8 mouse cellular contexts compared by ENCODE assay signal in genomic region chr7:30649591-30650540, GRCm38 (mm10). TPM values are rescaled to one million over a fixed set of nuclear protein-coding genes. Genes with fewer than 3 reads are reported as not detected.
DNase-seq lines count a peak whose midpoint lies in the region; ATAC-seq and TF ChIP-seq lines count a peak whose summit lies in the region.

Rbm42 (minus strand) TSS chr7:30650317.

- peak within 1 kb of the TSS; percentile 60 for H3K27ac ChIP-seq in heart, embryonic 11.5 days (ENCODE audit: low read depth, low read length)
- peak within 1 kb of the TSS; percentile 63 for H3K27ac ChIP-seq in kidney, embryonic 16.5 days (ENCODE audit: low read length)
- peak within 1 kb of the TSS; percentile 35; the same call in 1 of the 2 replicates for H3K27ac ChIP-seq in liver, adult 2 months (replicated peaks; ENCODE audit: insufficient read depth, low read depth, low read length)

- ATAC-seq in heart, embryonic 11.5 days (replicated peaks; ENCODE audit: insufficient number of reproducible peaks, low FRiP score, low TSS enrichment): peak; percentile 97
- peak; percentile 99 for ATAC-seq in kidney, embryonic 16.5 days (ENCODE audit: low FRiP score, low TSS enrichment)

- H3K4me3 ChIP-seq in C2C12 (ENCODE audit: insufficient read depth, poor library complexity, severe bottlenecking): peak within 1 kb of the TSS; percentile 80
- peak within 1 kb of the TSS; percentile 95 for H3K4me3 ChIP-seq in erythroblast, embryonic 14.5 days (replicated peaks)
- peak within 1 kb of the TSS; percentile 93 for H3K4me3 ChIP-seq in heart, embryonic 11.5 days (ENCODE audit: low read depth, low read length)
- peak within 1 kb of the TSS; percentile 100 for H3K4me3 ChIP-seq in kidney, embryonic 16.5 days (ENCODE audit: low read length)
- peak within 1 kb of the TSS; percentile 84 for H3K4me3 ChIP-seq in liver, adult 2 months (ENCODE audit: insufficient read depth, low read depth, low read length)
- peak within 1 kb of the TSS; percentile 60 for H3K4me3 ChIP-seq in myocyte

- H3K27me3 ChIP-seq in C2C12 (ENCODE audit: control insufficient read depth, insufficient read depth, insufficient read length) (no peaks in the 10 kb centered on the region), myocyte (ENCODE audit: control insufficient read depth, insufficient read depth, insufficient read length) (no peaks in the 10 kb centered on the region)
- no peaks in the 10 kb centered on the region for H3K27me3 ChIP-seq in erythroblast, embryonic 14.5 days (ENCODE audit: control insufficient read depth)
- no peaks in the 10 kb centered on the region for H3K27me3 ChIP-seq in heart, embryonic 11.5 days (ENCODE audit: control insufficient read depth, insufficient read depth, low read length)
- no peaks in the 10 kb centered on the region for H3K27me3 ChIP-seq in kidney, embryonic 16.5 days (ENCODE audit: insufficient read depth, low read length)
- no peaks in the 10 kb centered on the region for H3K27me3 ChIP-seq in liver, adult 2 months (ENCODE audit: control insufficient read depth, insufficient read depth, low read length)
- H3K27me3 ChIP-seq in splenic B cell, adult 2 months (ENCODE audit: control insufficient read depth, insufficient read depth, low read length, poor library complexity, severe bottlenecking): no peaks in the 10 kb centered on the region

- H3K36me3 ChIP-seq in C2C12 (ENCODE audit: control insufficient read depth, insufficient read depth): peaks cover 26% of the 10 kb centered on the region
- H3K36me3 ChIP-seq in erythroblast, embryonic 14.5 days (ENCODE audit: control insufficient read depth): peaks cover 73% of the 10 kb centered on the region
- peaks cover 21% of the 10 kb centered on the region for H3K36me3 ChIP-seq in heart, embryonic 11.5 days (ENCODE audit: control insufficient read depth, insufficient read depth, low read length)
- peaks cover 41% of the 10 kb centered on the region for H3K36me3 ChIP-seq in kidney, embryonic 16.5 days (ENCODE audit: insufficient read depth, low read length)
- H3K36me3 ChIP-seq in liver, adult 2 months (ENCODE audit: control insufficient read depth, insufficient read depth, low read length): peaks cover 28% of the 10 kb centered on the region
- peaks cover 5% of the 10 kb centered on the region for H3K36me3 ChIP-seq in myocyte (ENCODE audit: control insufficient read depth, insufficient read depth)
- peaks cover 8% of the 10 kb centered on the region for H3K36me3 ChIP-seq in splenic B cell, adult 2 months (ENCODE audit: control insufficient read depth, insufficient read depth, low read length, poor library complexity, severe bottlenecking)

- WGBS in heart, embryonic 11.5 days (ENCODE audit: insufficient replicate concordance): 2% methylated on average over 59 of the region's 59 CpGs
- 1% methylated on average over 59 of the region's 59 CpGs for WGBS in kidney, embryonic 16.5 days
- 1% methylated on average over 59 of the region's 59 CpGs for WGBS in liver, adult 2 months

- peaks cover 18% of the 10 kb centered on the region for H3K4me1 ChIP-seq in erythroblast, embryonic 14.5 days (ENCODE audit: control insufficient read depth)
- no peaks in the 10 kb centered on the region for H3K4me1 ChIP-seq in heart, embryonic 11.5 days (ENCODE audit: control insufficient read depth, insufficient read depth, low read length)
- peaks cover 11% of the 10 kb centered on the region for H3K4me1 ChIP-seq in kidney, embryonic 16.5 days (ENCODE audit: insufficient read depth, low read length)
- peaks cover 7% of the 10 kb centered on the region; the same call in 1 of the 2 replicates for H3K4me1 ChIP-seq in liver, adult 2 months (ENCODE audit: control insufficient read depth, insufficient read depth, low read length)

- H3ac ChIP-seq in C2C12 (ENCODE audit: control insufficient read depth, insufficient read length, low read depth) (peak within 1 kb of the TSS; percentile 85), myocyte (ENCODE audit: control insufficient read depth, insufficient read length) (peak within 1 kb of the TSS; percentile 36)

- no peaks in the 10 kb centered on the region for H3K9me3 ChIP-seq in erythroblast, embryonic 14.5 days (ENCODE audit: control insufficient read depth, low read length)
- H3K9me3 ChIP-seq in heart, embryonic 11.5 days (replicated peaks; ENCODE audit: control insufficient read depth, low read length): no peaks in the 10 kb centered on the region
- H3K9me3 ChIP-seq in kidney, embryonic 16.5 days (ENCODE audit: low read length): no peaks in the 10 kb centered on the region

- TF ChIP-seq CTCF in C2C12 (IDR thresholded peaks at IDR 0.05; ENCODE audit: control insufficient read depth, insufficient read depth, insufficient read length): no peak
- no peak for TF ChIP-seq CTCF in brain, embryonic 14.5 days (IDR thresholded peaks at IDR 0.05; ENCODE audit: borderline replicate concordance, extremely low read depth, insufficient read depth, insufficient read length)
- TF ChIP-seq CTCF in liver, adult 2 months (IDR thresholded peaks at IDR 0.05; ENCODE audit: low read depth, low read length): no peak

- peak; percentile 100 for DNase-seq in brain, embryonic 14.5 days (ENCODE audit: low read depth)
- peak; percentile 96 for DNase-seq in liver, adult 2 months (ENCODE audit: extremely low read depth, low read depth, low spot score)
- peak; percentile 99 for DNase-seq in splenic B cell, adult 2 months (ENCODE audit: low read depth, low spot score)

- peak; percentile 51; the same call in 1 of the 2 replicates for TF ChIP-seq POLR2A in brain, embryonic 14.5 days (IDR thresholded peaks at IDR 0.05; ENCODE audit: borderline replicate concordance, extremely low read depth, insufficient read depth, insufficient read length, poor library complexity, severe bottlenecking)
- TF ChIP-seq POLR2A in liver, adult 2 months (IDR thresholded peaks at IDR 0.05; ENCODE audit: extremely low read depth, insufficient read depth, low read length): 0 out of 2 replicates have a peak, but pooled peaks have one; percentile 33
- peak; percentile 75 for TF ChIP-seq POLR2A in myocyte (IDR thresholded peaks at IDR 0.05; ENCODE audit: insufficient read length, low read depth)

- H3K4me2 ChIP-seq in heart, embryonic 11.5 days: peak within 1 kb of the TSS; percentile 97
- H3K4me2 ChIP-seq in kidney, embryonic 16.5 days (replicated peaks; ENCODE audit: low read depth, low read length): peak within 1 kb of the TSS; percentile 98
- peak within 1 kb of the TSS; percentile 98 for H3K4me2 ChIP-seq in myocyte (ENCODE audit: low read depth)

- peaks cover 5% of the 10 kb centered on the region for H3K79me3 ChIP-seq in C2C12 (ENCODE audit: low read depth)

- peaks cover 13% of the 10 kb centered on the region for H3K79me2 ChIP-seq in C2C12 (ENCODE audit: control insufficient read depth, insufficient read depth)
- peaks cover 6% of the 10 kb centered on the region; the same call in 1 of the 2 replicates for H3K79me2 ChIP-seq in liver, adult 2 months (ENCODE audit: control insufficient read depth, insufficient read depth, low read length)
- peaks cover 7% of the 10 kb centered on the region for H3K79me2 ChIP-seq in myocyte (ENCODE audit: control insufficient read depth, insufficient read depth)

- peak within 1 kb of the TSS; percentile 97 for H3K9ac ChIP-seq in heart, embryonic 11.5 days (ENCODE audit: low read depth, low read length)
- peak within 1 kb of the TSS; percentile 99 for H3K9ac ChIP-seq in kidney, embryonic 16.5 days (replicated peaks; ENCODE audit: low read length)
- peak within 1 kb of the TSS; percentile 88 for H3K9ac ChIP-seq in liver, adult 2 months (ENCODE audit: low read depth, low read length)

TF ChIP-seq in C2C12, 6 proteins besides CTCF, POLR2A, EP300 and RAD21:
- TF ChIP-seq USF1 (IDR thresholded peaks at IDR 0.05; ENCODE audit: low read depth) (no peak), CEBPB (IDR thresholded peaks at IDR 0.05; ENCODE audit: low read depth) (no peak), MYOD1 (IDR thresholded peaks at IDR 0.05; ENCODE audit: control insufficient read depth, insufficient read length, low read depth) (no peak), MAX (IDR thresholded peaks at IDR 0.05) (no peak), FOSL1 (IDR thresholded peaks at IDR 0.05; ENCODE audit: insufficient read depth, low read length, poor library complexity, severe bottlenecking) (no peak), MYOG (IDR thresholded peaks at IDR 0.05; ENCODE audit: control insufficient read depth, extremely low read depth, insufficient read length) (no peak)
TF ChIP-seq in C2C12: peak in this region for 0.

TF ChIP-seq in myocyte, 11 proteins besides CTCF, POLR2A, EP300 and RAD21:
- TF ChIP-seq CEBPB (IDR thresholded peaks at IDR 0.05; ENCODE audit: insufficient read depth, poor library complexity, severe bottlenecking) (no peak), POLR2AphosphoS2 (IDR thresholded peaks at IDR 0.05; ENCODE audit: insufficient read length, low read depth) (peak; percentile 79)
TF ChIP-seq in myocyte: peak in this region for 1.

RNA-seq across cellular contexts. Expression of gene Rbm42, which starts in this region (rescaled TPM):
- 110 TPM for polyA plus RNA-seq in C2C12 (2012; fragmentation: generic; extraction: Trizol)
- 91.6 and 103 TPM in 2 replicates for polyA plus RNA-seq in brain, embryonic 14.5 days (2012; rRNA removed)
- polyA plus RNA-seq in erythroblast, embryonic 14.5 days (2012): 22.7 and 23.2 TPM in 2 replicates
- polyA plus RNA-seq in heart, embryonic 11.5 days (2014; fragmentation: Nextera tagmentation; extraction: Ambion mirVana): 76.7 and 82.8 TPM in 2 replicates
- 111 and 119 TPM in 2 replicates for polyA plus RNA-seq in kidney, embryonic 16.5 days (2015; fragmentation: Nextera tagmentation; extraction: Ambion mirVana)
- total RNA-seq in liver, adult 2 months (2014; rRNA removed): 17.1 and 20.7 TPM in 2 replicates
- 35.8 and 36.7 TPM in 2 replicates for polyA plus RNA-seq in liver, adult 2 months (2012; rRNA removed)
- 124 TPM for polyA plus RNA-seq in myocyte (2012; fragmentation: generic; extraction: Trizol)

Comparison
In these comparisons a context has a peak if more than half of its experiments do, and no peak if none do; other contexts are left out.
1. Peak in every context shown above with its lines: DNase-seq, ATAC-seq, H3K4me3 ChIP-seq and H3K27ac ChIP-seq.